Mouse (Mus musculus): ENCODE measurements around the gene Gad2.

The Gad2 gene

GRCm38 (mm10) chr2:22646134-22646533 is 24.1 kb downstream of the Gad2 start:
- no peak for ATAC-seq (ENCODE audit: low TSS enrichment)

- no peak for ATAC-seq (ENCODE audit: low TSS enrichment)
Observed at GRCm38 (mm10) chr2:22648394-22648793, 26.4 kb downstream of the Gad2 start.

- ATAC-seq (ENCODE audit: low TSS enrichment) = no peak
Observed at GRCm38 (mm10) chr2:22651826-22652225, 29.8 kb downstream of the Gad2 start.

GRCm38 (mm10) chr2:22663731-22664130 is 41.7 kb downstream of the Gad2 start:
- no peak for ATAC-seq (ENCODE audit: low TSS enrichment)

GRCm38 (mm10) chr2:22670415-22670814 is 48.4 kb downstream of the Gad2 start:
- ATAC-seq (ENCODE audit: low TSS enrichment) = no peak

- ATAC-seq (ENCODE audit: low TSS enrichment) = no peak
Observed at GRCm38 (mm10) chr2:22671348-22671747, 49.3 kb downstream of the Gad2 start.

- no peak for ATAC-seq (ENCODE audit: low TSS enrichment)
Observed at GRCm38 (mm10) chr2:22677066-22677465, 55.1 kb downstream of the Gad2 start.

GRCm38 (mm10) chr2:22679944-22680343 is 57.9 kb downstream of the Gad2 start:
- no peak for ATAC-seq (ENCODE audit: low TSS enrichment)

- no peak for ATAC-seq (ENCODE audit: low TSS enrichment)
Observed at GRCm38 (mm10) chr2:22689969-22690368, 68.0 kb downstream of the Gad2 start.

GRCm38 (mm10) chr2:22704780-22705727 is 83.0 kb downstream of the Gad2 start:
- ATAC-seq (ENCODE audit: low TSS enrichment) = peak; percentile 50; the same call in 1 of the 2 replicates

- no peak for ATAC-seq (ENCODE audit: low TSS enrichment)
Observed at GRCm38 (mm10) chr2:22706233-22706632, 84.2 kb downstream of the Gad2 start.

- peak; percentile 99 for ATAC-seq (ENCODE audit: low TSS enrichment)
Observed at GRCm38 (mm10) chr2:22721522-22722470, 99.8 kb downstream of the Gad2 start.

- 0 out of 2 replicates have a peak, but pooled peaks have one; percentile 53 for ATAC-seq (ENCODE audit: low TSS enrichment)
Observed at GRCm38 (mm10) chr2:22723927-22724534, 102.0 kb downstream of the Gad2 start.

- no peak for ATAC-seq (ENCODE audit: low TSS enrichment)
Observed at GRCm38 (mm10) chr2:22727113-22727512, 105.1 kb downstream of the Gad2 start.

GRCm38 (mm10) chr2:22736134-22736533 is 114.1 kb downstream of the Gad2 start:
- ATAC-seq (ENCODE audit: low TSS enrichment) = no peak

GRCm38 (mm10) chr2:22739369-22739768 is 117.4 kb downstream of the Gad2 start:
- peak; percentile 31; the same call in 1 of the 2 replicates for ATAC-seq (ENCODE audit: low TSS enrichment)

GRCm38 (mm10) chr2:22740441-22740840 is 118.4 kb downstream of the Gad2 start:
- no peak for ATAC-seq (ENCODE audit: low TSS enrichment)

- no peak for ATAC-seq (ENCODE audit: low TSS enrichment)
Observed at GRCm38 (mm10) chr2:22741222-22741621, 119.2 kb downstream of the Gad2 start.

Data from frontal cortex, adult (tissue).